Mouse (Mus musculus) ES-E14 (cell line): ENCODE measurements around the gene Hvcn1.

Source experiments
- CHD2 ChIP-seq: IDR thresholded peaks from 2 replicates; pipeline ENCODE4 v1.6.1; 2014; ENCODE audit warnings: mild to moderate bottlenecking, low read depth, low read length, inconsistent platforms
- HCFC1 ChIP-seq: IDR thresholded peaks from 2 replicates; pipeline ENCODE4 v1.6.1; 2012; ENCODE audit warnings: low read length, inconsistent platforms, borderline replicate concordance; ENCODE audit not compliant: insufficient read depth
- MAFK ChIP-seq: IDR thresholded peaks from 2 replicates; pipeline ENCODE4 v1.6.1; 2014; ENCODE audit warnings: mild to moderate bottlenecking, low read depth, low read length, inconsistent platforms; ENCODE audit not compliant: insufficient read depth
- ZNF384 ChIP-seq: IDR thresholded peaks from 2 replicates; pipeline ENCODE4 v1.6.1; 2012; ENCODE audit warnings: low read depth, low read length, inconsistent platforms

DNA sequence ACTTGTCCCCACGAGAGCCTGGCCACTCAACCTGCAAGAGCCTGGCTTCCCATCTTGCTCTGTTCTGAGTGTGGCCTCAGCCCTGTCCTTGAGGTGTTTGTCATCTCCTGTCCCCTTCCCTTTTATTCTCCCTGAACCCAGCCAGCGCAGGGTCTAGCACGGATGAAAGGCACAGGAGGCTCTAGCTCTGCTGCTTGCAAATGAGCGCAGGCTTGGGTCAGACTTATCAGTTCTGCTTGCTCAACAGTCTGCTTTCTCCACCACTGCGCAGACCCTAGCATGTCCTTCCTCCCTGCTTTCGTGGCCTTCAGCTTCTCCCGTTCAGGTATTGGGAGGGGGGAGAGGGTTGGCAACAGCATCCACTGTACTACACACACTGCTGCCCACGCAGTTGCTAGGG, 5.5 kb downstream of the Hvcn1 start:
- no peak for TF ChIP-seq ZNF384
- no peak for TF ChIP-seq MAFK
- no peak for TF ChIP-seq HCFC1
- TF ChIP-seq CHD2, result no peak
